Mouse (Mus musculus) embryonic facial prominence, embryonic 15.5 days (tissue): ENCODE results near the gene Ces2h. TPM values are rescaled to one million over a fixed set of nuclear protein-coding genes. Genes with fewer than 3 reads are reported as not detected.
"Not testable (repeated sequence)": the region's sequence is repeated elsewhere in the genome, so short reads cannot be mapped to it uniquely, and the experiment has no call there.

ENCODE experiments used
- ATAC-seq: fragments of 200-750 bp; cut with Nextera tagmentation; 2 replicates; pipeline ENCODE4 v1.8.0; 2017; ENCODE audit warnings: low read depth, moderate TSS enrichment; ENCODE audit not compliant: insufficient number of reproducible peaks, low FRiP score, low TSS enrichment
- H3K27ac ChIP-seq: fragments of 300-500 bp; sonication (generic); replicated peaks from 2 replicates; pipeline ENCODE4 v1.5.1; 2015; ENCODE audit warnings: mild to moderate bottlenecking, inconsistent platforms
- H3K27me3 ChIP-seq: fragments of 300-500 bp; sonication (generic); 2 replicates; pipeline ENCODE4 v1.6.1; 2015; ENCODE audit warnings: inconsistent platforms
- H3K36me3 ChIP-seq: fragments of 300-500 bp; sonication (generic); 2 replicates; pipeline ENCODE4 v1.6.1; 2015; ENCODE audit warnings: mild to moderate bottlenecking, inconsistent platforms
- H3K4me1 ChIP-seq: fragments of 300-500 bp; sonication (generic); 2 replicates; pipeline ENCODE4 v1.6.1; 2015; ENCODE audit warnings: inconsistent platforms
- H3K4me2 ChIP-seq: fragments of 300-500 bp; sonication (generic); replicated peaks from 2 replicates; pipeline ENCODE4 v1.6.1; 2015; ENCODE audit warnings: mild to moderate bottlenecking, inconsistent platforms
- H3K4me3 ChIP-seq: fragments of 300-500 bp; sonication (generic); replicated peaks from 2 replicates; pipeline ENCODE4 v1.5.1; 2015; ENCODE audit warnings: mild to moderate bottlenecking, inconsistent platforms
- H3K9ac ChIP-seq: fragments of 300-500 bp; sonication (generic); 2 replicates; pipeline ENCODE4 v1.6.1; 2015; ENCODE audit warnings: inconsistent platforms
- H3K9me3 ChIP-seq: fragments of 300-500 bp; sonication (generic); replicated peaks from 2 replicates; pipeline ENCODE4 v1.6.1; 2016; ENCODE audit warnings: inconsistent platforms
- WGBS: fragments of 180-500 bp; shearing (Covaris S2); methylation state at CpG from one replicate; pipeline ENCODE4 v1.1.7; 2015; 5-methylcytosine and 5-hydroxymethylcytosine counted together
- polyA plus RNA-seq: library from polyadenylated mRNA; unstranded; fragments of >200 nt; fragmentation: Nextera tagmentation; extraction: Ambion mirVana; gene quantifications from 2 replicates; pipeline ENCODE4 v1.2.1, GENCODE M21; 2015

Gene Ces2h
- polyA plus RNA-seq, 1 experiment from 2014 or later = not detected

- no peak overlapping the region for H3K27ac ChIP-seq
- H3K4me3 ChIP-seq = no peak overlapping the region
- H3K36me3 ChIP-seq = no peaks in the 10 kb centered on the region
- ATAC-seq = no peak
- H3K9me3 ChIP-seq = no peaks in the 10 kb centered on the region
- H3K4me2 ChIP-seq = no peak overlapping the region
- no peak overlapping the region for H3K9ac ChIP-seq
- H3K27me3 ChIP-seq = no peaks in the 10 kb centered on the region
- WGBS = 32% methylated on average over 1 of the region's 1 CpGs
- no peaks in the 10 kb centered on the region for H3K4me1 ChIP-seq
Observed at GRCm38 (mm10) chr8:105023087-105023486, 22.4 kb downstream of the Ces2h start.

GRCm38 (mm10) chr8:105025050-105025449, 24.4 kb downstream of the Ces2h start:
- no peaks in the 10 kb centered on the region for H3K9me3 ChIP-seq
- H3K4me3 ChIP-seq = no peak overlapping the region
- H3K4me2 ChIP-seq = no peak overlapping the region
- no peaks in the 10 kb centered on the region for H3K36me3 ChIP-seq
- no peak overlapping the region for H3K27ac ChIP-seq
- H3K27me3 ChIP-seq = no peaks in the 10 kb centered on the region
- no peak for ATAC-seq
- no peaks in the 10 kb centered on the region for H3K4me1 ChIP-seq
- 74% methylated on average over 2 of the region's 2 CpGs for WGBS
- H3K9ac ChIP-seq = no peak overlapping the region

GRCm38 (mm10) chr8:105043510-105043909, 42.9 kb downstream of the Ces2h start:
- no peak for ATAC-seq
- Histone ChIP-seq H3K9me3 (no peaks in the 10 kb centered on the region), H3K36me3 (no peaks in the 10 kb centered on the region), H3K4me3 (no peak overlapping the region), H3K4me1 (no peaks in the 10 kb centered on the region), H3K4me2 (no peak overlapping the region), H3K27ac (no peak overlapping the region), H3K9ac (no peak overlapping the region), H3K27me3 (no peaks in the 10 kb centered on the region)
- WGBS = 43% methylated on average over 1 of the region's 1 CpGs

GRCm38 (mm10) chr8:105045824-105046401, 45.3 kb downstream of the Ces2h start:
- Histone ChIP-seq H3K4me3 (no peak overlapping the region), H3K27me3 (no peaks in the 10 kb centered on the region), H3K4me1 (no peaks in the 10 kb centered on the region), H3K27ac (no peak overlapping the region), H3K9me3 (no peaks in the 10 kb centered on the region), H3K4me2 (no peak overlapping the region), H3K36me3 (no peaks in the 10 kb centered on the region), H3K9ac (no peak overlapping the region)
- no peak for ATAC-seq
- 81% methylated on average over 3 of the region's 3 CpGs for WGBS

- Histone ChIP-seq H3K9me3 (no peaks in the 10 kb centered on the region), H3K4me1 (no peaks in the 10 kb centered on the region), H3K9ac (no peak within 1 kb of the TSS), H3K4me2 (no peak within 1 kb of the TSS), H3K36me3 (no peaks in the 10 kb centered on the region), H3K4me3 (no peak within 1 kb of the TSS), H3K27ac (no peak within 1 kb of the TSS), H3K27me3 (no peaks in the 10 kb centered on the region)
- no peak for ATAC-seq
- 75% methylated on average over 3 of the region's 3 CpGs for WGBS
Observed at GRCm38 (mm10) chr8:105048371-105048854, 47.8 kb downstream of the Ces2h start, which contains the start of gene Ces3a. Gene Ces3a (plus strand): TSS chr8:105048601.

GRCm38 (mm10) chr8:105056211-105056610, 55.6 kb downstream of the Ces2h start:
- H3K4me3 ChIP-seq = no peak overlapping the region
- no peaks in the 10 kb centered on the region for H3K36me3 ChIP-seq
- no peaks in the 10 kb centered on the region for H3K27me3 ChIP-seq
- 84% methylated on average over 4 of the region's 4 CpGs for WGBS
- no peak for ATAC-seq
- no peaks in the 10 kb centered on the region for H3K9me3 ChIP-seq
- no peak overlapping the region for H3K4me2 ChIP-seq
- H3K9ac ChIP-seq = no peak overlapping the region
- no peaks in the 10 kb centered on the region for H3K4me1 ChIP-seq
- H3K27ac ChIP-seq = no peak overlapping the region

- Histone ChIP-seq H3K4me3 (no peak overlapping the region), H3K4me2 (no peak overlapping the region), H3K9ac (no peak overlapping the region), H3K4me1 (no peaks in the 10 kb centered on the region), H3K27me3 (no peaks in the 10 kb centered on the region), H3K36me3 (no peaks in the 10 kb centered on the region), H3K27ac (no peak overlapping the region), H3K9me3 (no peaks in the 10 kb centered on the region)
- no peak for ATAC-seq
Observed at GRCm38 (mm10) chr8:105060056-105060455, 59.4 kb downstream of the Ces2h start.

- Histone ChIP-seq H3K4me3 (no peak overlapping the region), H3K27me3 (no peaks in the 10 kb centered on the region), H3K9ac (no peak overlapping the region), H3K4me2 (no peak overlapping the region), H3K36me3 (no peaks in the 10 kb centered on the region), H3K4me1 (no peaks in the 10 kb centered on the region), H3K9me3 (no peaks in the 10 kb centered on the region), H3K27ac (no peak overlapping the region)
- ATAC-seq = no peak; the same call in 1 of the 2 replicates
- 6% methylated on average over 1 of the region's 1 CpGs for WGBS
Observed at GRCm38 (mm10) chr8:105066761-105067160, 66.1 kb downstream of the Ces2h start.

GRCm38 (mm10) chr8:105067905-105068304, 67.3 kb downstream of the Ces2h start:
- H3K9me3 ChIP-seq, H3K9ac ChIP-seq, H3K4me2 ChIP-seq, H3K4me3 ChIP-seq, H3K27me3 ChIP-seq, ATAC-seq, H3K27ac ChIP-seq, H3K36me3 ChIP-seq, H3K4me1 ChIP-seq: not testable (repeated sequence)
- WGBS = 71% methylated on average over 7 of the region's 7 CpGs

- no peak for ATAC-seq
- H3K4me1 ChIP-seq = no peaks in the 10 kb centered on the region
Observed at GRCm38 (mm10) chr8:105068971-105069370, 68.3 kb downstream of the Ces2h start.

More at GRCm38 (mm10) chr8:105068971-105069370, 68.3 kb downstream of the Ces2h start:
- Histone ChIP-seq H3K36me3 (no peaks in the 10 kb centered on the region), H3K4me3 (no peak overlapping the region), H3K9ac (no peak overlapping the region), H3K9me3 (no peaks in the 10 kb centered on the region), H3K27ac (no peak overlapping the region), H3K27me3 (no peaks in the 10 kb centered on the region), H3K4me2 (no peak overlapping the region)
